Mouse (Mus musculus): ENCODE data around the gene Mrpl54. TPM values are rescaled to one million over a fixed set of nuclear protein-coding genes. Genes with fewer than 3 reads are reported as not detected.
"Not testable (repeated sequence)": the region's sequence is repeated elsewhere in the genome, so short reads cannot be mapped to it uniquely, and the experiment has no call there.

Mrpl54 gene
- polyA plus RNA-seq, 1 experiment from 2014 or later: 217 TPM

DNA sequence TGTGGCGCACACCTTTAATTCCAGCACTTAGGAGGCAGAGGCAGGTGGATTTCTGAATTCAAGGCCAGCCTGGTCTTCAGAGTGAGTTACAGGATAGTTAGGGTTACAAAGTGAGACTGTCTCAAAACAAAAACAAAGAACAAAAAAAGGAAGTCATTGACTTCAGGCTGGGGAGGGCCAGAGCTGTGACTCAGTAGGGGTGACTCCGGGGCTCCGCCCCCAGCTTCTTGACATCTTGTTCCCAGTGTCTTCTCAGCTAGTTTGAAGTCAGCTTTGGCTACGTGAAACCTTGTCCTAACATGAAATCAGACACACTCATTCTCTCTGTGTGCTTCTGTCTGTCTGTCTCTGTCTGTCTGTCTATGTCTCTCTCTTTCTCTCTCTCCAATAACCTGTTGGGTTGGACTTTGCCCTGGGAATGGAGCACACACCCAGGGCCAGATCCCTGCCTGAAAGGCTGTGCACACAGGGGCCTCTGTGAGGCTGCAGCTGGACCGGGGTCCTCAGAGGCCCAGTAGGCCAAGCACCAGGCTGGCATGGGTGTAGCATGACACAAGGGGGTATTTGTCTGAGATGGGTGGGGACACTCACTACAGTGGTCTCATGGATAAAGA, 45.2 kb downstream of the Mrpl54 start:
- H3K4me1 ChIP-seq (replicated peaks): no peaks in the 10 kb centered on the region
- WGBS: 92% methylated on average over 5 of the region's 5 CpGs

DNA sequence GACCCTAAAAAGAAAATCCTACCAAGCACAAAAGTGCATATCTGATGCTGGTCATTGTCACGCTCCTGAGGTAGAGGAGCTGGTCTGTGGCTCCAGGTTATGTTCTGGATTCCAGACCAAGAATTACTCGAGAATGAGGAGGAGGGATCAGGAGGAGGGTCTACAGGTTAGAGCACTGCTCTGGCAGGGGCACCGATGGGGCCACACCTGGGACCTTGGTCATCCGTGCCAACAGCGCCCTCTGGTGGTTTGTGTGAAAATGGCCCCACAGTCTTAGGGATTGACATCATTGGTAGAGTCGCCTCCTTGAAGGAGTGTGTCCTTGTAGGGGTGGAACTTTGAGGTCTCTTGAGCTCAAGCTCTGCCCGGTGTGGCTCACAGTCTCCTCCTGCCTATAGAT, 48.8 kb downstream of the Mrpl54 start:
- Histone ChIP-seq H3K27ac (no peak overlapping the region), H3K9ac (replicated peaks) (no peak overlapping the region), H3K4me1 (replicated peaks) (no peaks in the 10 kb centered on the region), H3K4me3 (replicated peaks) (no peak overlapping the region), H3K9me3 (no peaks in the 10 kb centered on the region), H3K27me3 (peaks cover 13% of the 10 kb centered on the region), H3K4me2 (no peak overlapping the region), H3K36me3 (no peaks in the 10 kb centered on the region)
- 36% methylated on average over 7 of the region's 7 CpGs for WGBS
- no peak; the same call in 1 of the 2 replicates for ATAC-seq (ENCODE audit: insufficient number of reproducible peaks, insufficient read depth, low FRiP score, low TSS enrichment, low read depth)

More for the DNA sequence above, 45.2 kb downstream of the Mrpl54 start:
- no peak overlapping the region for H3K27ac ChIP-seq
- H3K4me2 ChIP-seq: no peak overlapping the region
- no peak overlapping the region for H3K4me3 ChIP-seq (replicated peaks)
- H3K36me3 ChIP-seq: no peaks in the 10 kb centered on the region
- H3K9ac ChIP-seq (replicated peaks): no peak overlapping the region
- no peak for ATAC-seq (ENCODE audit: insufficient number of reproducible peaks, insufficient read depth, low FRiP score, low TSS enrichment, low read depth)
- no peaks in the 10 kb centered on the region for H3K9me3 ChIP-seq
- H3K27me3 ChIP-seq: peaks cover 13% of the 10 kb centered on the region

DNA sequence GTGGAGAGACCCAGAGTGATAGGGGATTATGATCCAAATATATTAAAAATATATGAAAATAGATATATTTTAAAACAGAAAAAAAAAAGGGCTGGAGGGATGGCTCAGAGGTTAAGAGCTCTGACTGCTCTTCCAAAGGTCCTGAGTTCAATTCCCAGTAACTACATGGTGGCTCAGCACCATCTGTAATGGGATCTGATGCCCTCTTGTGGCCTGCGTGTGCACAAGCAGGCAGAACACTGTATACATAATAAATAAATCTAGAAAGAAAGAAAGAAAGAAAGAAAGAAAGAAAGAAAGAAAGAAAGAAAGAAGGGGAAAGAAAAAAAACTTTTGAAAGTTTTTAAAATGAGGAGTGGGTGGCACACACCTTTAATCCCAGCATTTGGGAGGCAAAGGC, 49.5 kb downstream of the Mrpl54 start:
- not testable (repeated sequence) for ATAC-seq (ENCODE audit: insufficient number of reproducible peaks, insufficient read depth, low FRiP score, low TSS enrichment, low read depth); H3K4me2 ChIP-seq
- 4% methylated on average over 1 of the region's 1 CpGs for WGBS

DNA sequence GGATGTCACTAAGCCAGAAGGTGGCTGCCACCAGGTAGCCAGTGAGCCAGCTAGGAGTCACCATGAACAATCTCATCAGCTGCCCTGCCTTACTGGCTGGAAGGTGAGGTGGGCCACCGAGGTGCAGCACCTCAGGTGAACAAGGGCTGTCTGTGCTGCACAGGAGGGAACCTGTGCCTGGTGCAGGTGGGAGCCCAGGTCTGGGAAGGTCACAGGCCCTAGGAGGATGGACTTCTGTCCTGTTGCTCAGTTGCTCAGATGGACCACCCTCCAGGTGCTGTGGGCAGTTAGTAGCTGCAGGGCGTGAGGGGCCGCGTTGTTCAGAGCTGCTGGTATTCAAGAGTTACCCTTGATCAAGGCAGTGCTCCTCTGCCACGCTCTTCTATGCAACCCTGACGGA, 49.9 kb downstream of the Mrpl54 start:
- H3K27ac ChIP-seq: no peak overlapping the region
- no peak for ATAC-seq (ENCODE audit: insufficient number of reproducible peaks, insufficient read depth, low FRiP score, low TSS enrichment, low read depth)
- H3K4me2 ChIP-seq: no peak overlapping the region
- no peak overlapping the region for H3K9ac ChIP-seq (replicated peaks)
- no peaks in the 10 kb centered on the region for H3K36me3 ChIP-seq
- 89% methylated on average over 6 of the region's 6 CpGs for WGBS
- no peaks in the 10 kb centered on the region for H3K4me1 ChIP-seq (replicated peaks)
- peaks cover 13% of the 10 kb centered on the region for H3K27me3 ChIP-seq
- no peaks in the 10 kb centered on the region; the same call in 1 of the 2 replicates for H3K9me3 ChIP-seq
- H3K4me3 ChIP-seq (replicated peaks): no peak overlapping the region

More for the DNA sequence above, 49.5 kb downstream of the Mrpl54 start:
- peaks cover 13% of the 10 kb centered on the region for H3K27me3 ChIP-seq
- not testable (repeated sequence) for H3K27ac ChIP-seq; H3K9ac ChIP-seq (replicated peaks); H3K36me3 ChIP-seq; H3K4me1 ChIP-seq (replicated peaks); H3K9me3 ChIP-seq; H3K4me3 ChIP-seq (replicated peaks)

GRCm38 (mm10) chr10:81216260-81216659, 50.5 kb downstream of the Mrpl54 start:
- Histone ChIP-seq H3K36me3 (no peaks in the 10 kb centered on the region), H3K4me3 (replicated peaks) (no peak overlapping the region), H3K27ac (no peak overlapping the region), H3K27me3 (peaks cover 13% of the 10 kb centered on the region), H3K9me3 (no peaks in the 10 kb centered on the region; the same call in 1 of the 2 replicates), H3K9ac (replicated peaks) (no peak overlapping the region), H3K4me2 (no peak overlapping the region), H3K4me1 (replicated peaks) (no peaks in the 10 kb centered on the region)
- no peak for ATAC-seq (ENCODE audit: insufficient number of reproducible peaks, insufficient read depth, low FRiP score, low TSS enrichment, low read depth)
- WGBS: 83% methylated on average over 6 of the region's 6 CpGs

Small RNAs within 50 kb of the gene (microRNA-seq; reads per million reads assigned to microRNA genes)
- 8.8 reads per million, percentile 23 among the genes with 10 or more reads in this experiment for gene Mir3057

Other genes with a start within 250 kb of the Mrpl54 start
- 0.33 TPM in 1 of 2 replicates, not detected in the other for gene Diras1, start 241.3 kb downstream of the Mrpl54 start, polyA plus RNA-seq (2016; fragmentation: Nextera tagmentation; extraction: Ambion mirVana)
- 17.0 and 17.6 TPM in 2 replicates for gene Slc39a3, start 229.5 kb downstream of the Mrpl54 start, polyA plus RNA-seq (2016; fragmentation: Nextera tagmentation; extraction: Ambion mirVana)
- 225 and 235 TPM in 2 replicates for gene Sgta, start 206.8 kb downstream of the Mrpl54 start, polyA plus RNA-seq (2016; fragmentation: Nextera tagmentation; extraction: Ambion mirVana)
- 68.1 and 68.3 TPM in 2 replicates for gene Thop1, start 196.9 kb downstream of the Mrpl54 start, polyA plus RNA-seq (2016; fragmentation: Nextera tagmentation; extraction: Ambion mirVana)
- 0.45 and 0.61 TPM in 2 replicates for gene Creb3l3, start 168.1 kb downstream of the Mrpl54 start, polyA plus RNA-seq (2016; fragmentation: Nextera tagmentation; extraction: Ambion mirVana)
- 220 and 229 TPM in 2 replicates for gene Map2k2, start 161.0 kb downstream of the Mrpl54 start, polyA plus RNA-seq (2016; fragmentation: Nextera tagmentation; extraction: Ambion mirVana)
- gene Zbtb7a, start 131.7 kb downstream of the Mrpl54 start, polyA plus RNA-seq (2016; fragmentation: Nextera tagmentation; extraction: Ambion mirVana): 19.0 and 19.7 TPM in 2 replicates
- gene Pias4, start 99.0 kb downstream of the Mrpl54 start, polyA plus RNA-seq (2016; fragmentation: Nextera tagmentation; extraction: Ambion mirVana): 57.7 and 62.1 TPM in 2 replicates
- gene Eef2, start 90.3 kb downstream of the Mrpl54 start, polyA plus RNA-seq (2016; fragmentation: Nextera tagmentation; extraction: Ambion mirVana): 524 and 544 TPM in 2 replicates
- gene Dapk3, start 83.9 kb downstream of the Mrpl54 start, polyA plus RNA-seq (2016; fragmentation: Nextera tagmentation; extraction: Ambion mirVana): 64.2 and 65.7 TPM in 2 replicates
- not detected in 2 replicates for gene 4930442H23Rik, start 83.1 kb downstream of the Mrpl54 start, polyA plus RNA-seq (2016; fragmentation: Nextera tagmentation; extraction: Ambion mirVana)
- not detected in 2 replicates for gene Nmrk2, start 64.9 kb downstream of the Mrpl54 start, polyA plus RNA-seq (2016; fragmentation: Nextera tagmentation; extraction: Ambion mirVana)
- gene Atcay, start 36.1 kb downstream of the Mrpl54 start, polyA plus RNA-seq (2016; fragmentation: Nextera tagmentation; extraction: Ambion mirVana): 0.38 and 0.43 TPM in 2 replicates
- 9.9 and 12.1 TPM in 2 replicates for gene Zfr2, start 33.8 kb downstream of the Mrpl54 start, polyA plus RNA-seq (2016; fragmentation: Nextera tagmentation; extraction: Ambion mirVana)
- gene Matk, start 14.0 kb downstream of the Mrpl54 start, polyA plus RNA-seq (2016; fragmentation: Nextera tagmentation; extraction: Ambion mirVana): 4.2 and 4.9 TPM in 2 replicates
- gene Apba3, start within 50 bp of the Mrpl54 start, polyA plus RNA-seq (2016; fragmentation: Nextera tagmentation; extraction: Ambion mirVana): 48.8 and 53.1 TPM in 2 replicates
- gene Tjp3, start 24.6 kb upstream of the Mrpl54 start, polyA plus RNA-seq (2016; fragmentation: Nextera tagmentation; extraction: Ambion mirVana): 3.2 and 3.6 TPM in 2 replicates
- 63.9 and 68.5 TPM in 2 replicates for gene Pip5k1c, start 26.0 kb upstream of the Mrpl54 start, polyA plus RNA-seq (2016; fragmentation: Nextera tagmentation; extraction: Ambion mirVana)
- gene Cactin, start 54.2 kb upstream of the Mrpl54 start, polyA plus RNA-seq (2016; fragmentation: Nextera tagmentation; extraction: Ambion mirVana): 57.7 and 58.7 TPM in 2 replicates
- gene Tbxa2r, start 61.8 kb upstream of the Mrpl54 start, polyA plus RNA-seq (2016; fragmentation: Nextera tagmentation; extraction: Ambion mirVana): 2.2 and 2.6 TPM in 2 replicates
- 0.05 TPM in 1 of 2 replicates, not detected in the other for gene Gipc3, start 76.3 kb upstream of the Mrpl54 start, polyA plus RNA-seq (2016; fragmentation: Nextera tagmentation; extraction: Ambion mirVana)
- 122 TPM in 2 replicates for gene Hmg20b, start 83.5 kb upstream of the Mrpl54 start, polyA plus RNA-seq (2016; fragmentation: Nextera tagmentation; extraction: Ambion mirVana)
- gene Mfsd12, start 90.6 kb upstream of the Mrpl54 start, polyA plus RNA-seq (2016; fragmentation: Nextera tagmentation; extraction: Ambion mirVana): 12.5 and 13.3 TPM in 2 replicates
- gene 4930404N11Rik, start 98.9 kb upstream of the Mrpl54 start, polyA plus RNA-seq (2016; fragmentation: Nextera tagmentation; extraction: Ambion mirVana): 0.76 and 0.79 TPM in 2 replicates
- 136 and 137 TPM in 2 replicates for gene Fzr1, start 111.6 kb upstream of the Mrpl54 start, polyA plus RNA-seq (2016; fragmentation: Nextera tagmentation; extraction: Ambion mirVana)
- gene Dohh, start 117.5 kb upstream of the Mrpl54 start, polyA plus RNA-seq (2016; fragmentation: Nextera tagmentation; extraction: Ambion mirVana): 71.9 and 74.6 TPM in 2 replicates
- 3.3 and 3.8 TPM in 2 replicates for gene Gm48551, start 117.5 kb upstream of the Mrpl54 start, polyA plus RNA-seq (2016; fragmentation: Nextera tagmentation; extraction: Ambion mirVana)
- 1.1 and 3.1 TPM in 2 replicates for gene Gm48552, start 122.1 kb upstream of the Mrpl54 start, polyA plus RNA-seq (2016; fragmentation: Nextera tagmentation; extraction: Ambion mirVana)
- gene Smim24, start 126.1 kb upstream of the Mrpl54 start, polyA plus RNA-seq (2016; fragmentation: Nextera tagmentation; extraction: Ambion mirVana): 2.9 and 3.0 TPM in 2 replicates
- 30.8 and 31.1 TPM in 2 replicates for gene Nfic, start 188.7 kb upstream of the Mrpl54 start, polyA plus RNA-seq (2016; fragmentation: Nextera tagmentation; extraction: Ambion mirVana)
- 0.70 and 0.93 TPM in 2 replicates for gene Celf5, start 215.8 kb upstream of the Mrpl54 start, polyA plus RNA-seq (2016; fragmentation: Nextera tagmentation; extraction: Ambion mirVana)
- 84.3 and 86.9 TPM in 2 replicates for gene Ncln, start 229.5 kb upstream of the Mrpl54 start, polyA plus RNA-seq (2016; fragmentation: Nextera tagmentation; extraction: Ambion mirVana)
- 0.28 and 0.53 TPM in 2 replicates for gene S1pr4, start 233.2 kb upstream of the Mrpl54 start, polyA plus RNA-seq (2016; fragmentation: Nextera tagmentation; extraction: Ambion mirVana)